Mouse (Mus musculus) left cerebral cortex, adult 11 months (tissue): ENCODE measurements around the gene Smoc1.

ENCODE experiments used
- DNase-seq: peaks from one replicate; pipeline ENCODE4 v3.0.0; 2022; ENCODE audit warnings: low spot score

Smoc1 gene

GRCm38 (mm10) chr12:81167142-81167541, 140.5 kb downstream of the Smoc1 start:
- no peak for DNase-seq

DNA sequence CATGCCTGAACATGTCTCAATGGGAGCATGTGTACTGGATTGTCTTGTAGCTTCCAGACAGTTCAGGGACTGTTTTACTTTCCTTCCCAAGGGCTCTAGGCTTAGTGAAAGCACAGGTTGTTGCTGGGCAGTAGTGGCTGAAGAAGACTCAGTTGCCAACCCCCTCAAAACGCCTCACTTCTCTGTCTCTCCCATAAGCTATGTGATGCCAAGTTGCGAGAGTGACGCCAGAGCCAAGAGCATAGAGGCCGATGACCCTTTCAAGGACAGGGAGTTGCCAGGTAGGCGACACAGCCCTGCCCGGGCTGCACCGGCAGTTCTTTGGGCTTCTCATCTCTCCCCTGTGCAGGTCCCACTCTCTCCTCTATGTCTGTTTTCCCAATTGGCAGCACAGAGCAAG, 141.4 kb downstream of the Smoc1 start:
- DNase-seq: no peak

- DNase-seq: no peak
Measured at GRCm38 (mm10) chr12:81168494-81168893, 141.9 kb downstream of the Smoc1 start.

DNA sequence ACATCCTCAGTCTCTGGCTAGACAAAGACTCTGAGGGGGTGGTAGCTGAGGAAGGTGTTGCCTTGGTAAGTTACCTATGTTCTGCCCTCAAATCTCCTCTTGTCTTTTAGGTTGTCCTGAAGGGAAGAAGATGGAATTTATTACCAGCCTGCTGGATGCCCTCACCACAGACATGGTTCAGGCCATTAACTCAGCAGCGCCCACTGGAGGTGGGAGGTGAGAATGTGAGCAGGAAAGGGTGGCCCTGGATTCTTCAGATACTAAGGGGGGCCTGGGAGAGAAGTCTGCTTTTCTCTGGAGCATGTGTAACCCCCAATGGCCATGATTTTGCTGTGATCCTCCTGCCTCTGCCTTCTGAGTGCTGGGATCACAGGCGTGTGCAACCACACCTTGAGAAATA, 143.5 kb downstream of the Smoc1 start:
- no peak for DNase-seq

- DNase-seq: no peak
Measured at GRCm38 (mm10) chr12:81173011-81173410, 146.4 kb downstream of the Smoc1 start.

- DNase-seq: no peak
Measured at GRCm38 (mm10) chr12:81173893-81174292, 147.3 kb downstream of the Smoc1 start.

DNA sequence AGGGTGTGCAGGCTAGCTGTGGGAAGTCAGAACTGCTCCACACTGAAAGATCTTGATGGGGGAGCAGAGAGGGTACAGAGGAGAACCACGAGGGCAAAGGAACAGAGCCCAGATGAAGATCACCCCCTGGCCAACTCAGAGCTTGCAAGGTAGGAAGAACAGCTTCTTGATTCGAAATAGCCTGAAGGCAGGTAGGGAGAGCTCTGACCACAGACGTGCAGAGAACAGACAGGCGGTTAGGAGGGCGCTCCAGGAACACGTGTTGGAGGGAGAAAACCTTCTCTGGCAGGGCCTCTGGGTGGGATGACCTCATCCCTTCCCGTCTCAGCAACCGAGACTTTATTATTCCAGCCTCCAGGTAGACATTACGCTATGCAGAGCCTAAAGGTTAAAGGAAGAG, 148.6 kb downstream of the Smoc1 start:
- no peak for DNase-seq

GRCm38 (mm10) chr12:81182073-81182472, 155.5 kb downstream of the Smoc1 start:
- DNase-seq: no peak

GRCm38 (mm10) chr12:81184967-81185366, 158.4 kb downstream of the Smoc1 start:
- no peak for DNase-seq

- peak; percentile 15 for DNase-seq
Measured at GRCm38 (mm10) chr12:81186081-81186480, 159.5 kb downstream of the Smoc1 start.

DNA sequence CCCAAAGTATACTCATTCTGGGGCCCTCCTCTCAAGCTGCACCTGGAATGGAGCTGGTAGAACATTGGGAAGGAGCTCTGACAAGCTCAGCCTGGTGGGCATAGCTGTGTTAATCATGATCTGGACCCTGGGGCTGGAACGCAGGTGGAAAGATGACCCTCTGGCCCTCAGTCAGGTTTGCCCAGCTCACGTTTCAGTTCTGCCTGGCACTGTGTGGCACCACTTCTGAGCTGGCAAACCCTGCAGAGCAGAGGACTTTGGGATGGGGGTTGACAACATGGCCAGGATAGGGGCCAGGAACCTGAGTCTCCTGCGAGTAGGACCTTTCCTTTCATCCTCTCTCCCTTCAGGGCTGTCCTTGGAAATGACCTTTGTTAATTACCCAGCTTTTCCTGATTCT, 160.1 kb downstream of the Smoc1 start:
- DNase-seq: no peak

DNA sequence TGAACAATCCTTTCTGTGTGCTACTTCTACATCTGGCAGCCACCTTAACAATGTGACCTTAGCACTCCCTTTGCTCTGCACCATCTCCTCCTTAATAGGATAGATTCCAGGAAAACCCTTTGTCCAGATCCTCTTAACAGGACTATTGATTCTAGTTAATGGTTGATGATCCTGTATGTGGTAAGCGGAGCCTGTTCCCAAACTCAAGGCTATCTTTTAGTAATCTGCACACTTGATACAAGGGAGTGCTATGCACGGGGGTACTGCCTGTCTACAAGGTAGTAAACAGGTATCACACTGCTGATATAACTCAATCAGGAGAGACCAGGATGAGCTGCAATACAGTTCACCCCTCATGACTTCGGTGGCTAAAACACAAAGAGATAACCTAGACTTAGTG, 161.8 kb downstream of the Smoc1 start:
- DNase-seq: no peak

GRCm38 (mm10) chr12:81188996-81189395, 162.4 kb downstream of the Smoc1 start:
- DNase-seq: no peak

GRCm38 (mm10) chr12:81189636-81190035, 163.0 kb downstream of the Smoc1 start:
- DNase-seq: no peak

- no peak for DNase-seq
Measured at GRCm38 (mm10) chr12:81193968-81194367, 167.4 kb downstream of the Smoc1 start.

DNA sequence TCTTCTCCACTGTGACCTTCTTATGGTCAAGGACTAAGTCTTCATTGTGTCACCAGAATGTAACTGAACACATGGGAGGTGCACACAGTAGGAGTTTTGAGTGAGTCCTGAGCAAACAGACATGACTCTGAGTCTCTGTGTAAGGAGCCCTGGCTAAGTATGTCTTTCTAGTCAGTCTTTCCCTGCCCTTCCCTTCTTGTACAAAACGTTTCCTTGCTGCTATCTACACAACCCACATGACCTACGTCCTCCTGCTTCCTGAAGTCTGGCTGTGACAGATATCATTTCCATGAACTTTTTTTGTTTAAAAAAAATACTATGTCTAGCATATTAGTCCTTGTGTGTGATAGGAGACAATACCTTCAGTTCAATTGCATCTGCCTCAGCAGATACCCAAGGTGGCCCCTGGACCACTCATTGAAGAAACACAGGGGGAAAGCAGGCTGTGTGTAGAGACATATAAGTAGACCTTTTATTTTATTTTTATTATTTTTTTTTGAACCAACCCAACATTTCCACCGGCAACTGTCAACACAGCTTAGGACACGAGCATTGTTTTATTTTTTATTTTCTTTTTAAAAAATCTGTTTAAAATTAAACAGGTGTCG, 171.0 kb downstream of the Smoc1 start:
- no peak for DNase-seq

DNA sequence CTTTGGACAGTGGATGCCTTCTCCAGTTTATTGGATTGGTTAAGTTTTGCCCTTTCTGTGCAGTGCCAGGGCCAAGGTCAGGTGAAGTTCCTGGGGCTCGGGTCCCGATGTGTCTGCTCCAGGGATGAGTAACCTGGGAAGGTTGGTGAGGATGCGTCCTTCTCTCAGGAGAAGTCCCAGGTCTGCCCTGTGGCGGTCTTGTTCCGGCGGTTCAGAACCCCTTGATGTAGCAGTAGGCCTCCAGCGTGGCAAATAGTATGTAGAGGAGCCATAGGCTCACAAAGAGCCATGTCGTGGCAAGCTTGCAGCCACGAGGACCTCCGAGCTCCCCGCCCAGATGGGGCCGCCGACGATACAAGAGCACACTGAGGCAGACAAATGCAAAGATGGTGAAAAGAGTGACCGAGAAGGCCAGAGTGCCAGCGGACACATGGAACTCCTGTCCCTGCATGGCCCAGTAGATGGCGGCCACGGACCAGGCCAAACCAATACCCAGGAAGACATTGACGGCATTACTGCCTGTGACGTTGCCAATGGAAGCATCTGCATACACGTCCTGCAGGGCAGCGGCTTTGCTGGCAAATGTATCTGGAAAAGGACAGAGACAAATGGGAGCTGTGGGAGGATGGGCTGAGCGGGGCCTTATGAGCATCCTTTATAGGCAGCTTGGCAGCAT, 172.8 kb downstream of the Smoc1 start:
- peak; percentile 73 for DNase-seq

DNA sequence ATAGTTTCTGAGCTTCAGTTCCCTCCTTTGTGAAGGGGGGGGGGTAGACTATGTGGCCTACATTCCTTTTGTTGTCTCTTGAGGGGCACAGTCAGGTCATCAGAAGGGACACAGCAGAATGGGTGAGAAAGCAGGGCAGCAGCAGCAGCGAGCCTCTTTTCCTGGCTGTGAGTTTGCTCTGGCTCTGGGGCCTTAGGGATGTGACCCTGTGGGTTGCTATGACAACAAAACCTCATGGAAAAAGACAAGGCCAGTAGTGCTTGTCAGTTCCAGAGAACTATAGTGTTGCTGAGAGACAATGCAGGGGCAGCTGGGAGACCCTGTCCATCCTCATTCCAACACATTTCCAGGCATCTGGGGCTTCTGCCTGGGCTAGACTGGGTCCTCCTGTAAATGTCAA, 176.6 kb downstream of the Smoc1 start:
- no peak for DNase-seq

- DNase-seq: no peak
Measured at GRCm38 (mm10) chr12:81205619-81206560, 179.3 kb downstream of the Smoc1 start.

- DNase-seq: no peak
Measured at GRCm38 (mm10) chr12:81208559-81208958, 182.0 kb downstream of the Smoc1 start.

GRCm38 (mm10) chr12:81219339-81219738, 192.7 kb downstream of the Smoc1 start:
- no peak for DNase-seq

DNA sequence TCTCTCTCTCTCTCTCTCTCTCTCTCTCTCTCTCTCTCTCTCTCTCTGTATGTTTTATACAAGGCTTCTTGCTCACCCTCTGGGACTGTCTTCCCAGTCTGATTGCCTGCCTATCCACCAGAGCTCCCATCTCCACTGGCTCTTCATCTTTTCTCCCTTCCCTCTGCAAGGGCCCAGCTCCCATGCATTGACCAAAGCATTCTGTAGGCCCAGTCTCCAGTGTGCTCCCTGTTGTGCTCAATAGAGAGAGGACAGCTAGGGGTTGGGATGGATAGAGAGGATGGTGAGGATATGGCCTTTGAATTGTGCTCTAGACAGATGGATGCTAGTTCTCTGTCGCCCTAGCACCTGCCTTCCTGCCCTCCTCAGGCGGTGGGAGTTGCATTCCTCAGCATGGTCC, 196.7 kb downstream of the Smoc1 start:
- no peak for DNase-seq

DNA sequence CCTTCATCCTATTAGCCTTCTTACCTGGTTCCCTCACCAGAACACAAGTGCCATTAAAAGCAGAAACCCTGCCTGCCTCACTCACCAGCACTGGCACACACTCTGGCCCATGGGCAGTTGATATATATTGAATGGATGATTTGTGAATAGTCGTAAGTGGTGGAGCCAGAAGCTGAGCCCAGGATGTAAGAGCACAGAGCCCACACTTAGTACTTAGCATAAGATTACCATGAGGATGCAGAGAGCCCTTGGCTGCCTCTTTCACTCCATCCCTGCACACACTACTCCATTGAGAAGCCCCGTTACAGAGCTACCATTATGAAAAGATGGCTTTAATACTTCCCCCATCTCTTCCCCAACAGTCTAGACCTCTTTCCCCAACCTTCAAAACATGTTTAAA, 198.2 kb downstream of the Smoc1 start:
- no peak for DNase-seq
